Mouse (Mus musculus) urinary bladder, postnatal 4 days (tissue): Measurements from ENCODE around the gene Krtap19-9b.

ENCODE experiments used
- DNase-seq, 2 experiments: peaks; one replicate each; pipeline ENCODE4 v3.0.0; 2021 to 2022; ENCODE audit warnings: low spot score in 2 of 2

Gene Krtap19-9b

DNA sequence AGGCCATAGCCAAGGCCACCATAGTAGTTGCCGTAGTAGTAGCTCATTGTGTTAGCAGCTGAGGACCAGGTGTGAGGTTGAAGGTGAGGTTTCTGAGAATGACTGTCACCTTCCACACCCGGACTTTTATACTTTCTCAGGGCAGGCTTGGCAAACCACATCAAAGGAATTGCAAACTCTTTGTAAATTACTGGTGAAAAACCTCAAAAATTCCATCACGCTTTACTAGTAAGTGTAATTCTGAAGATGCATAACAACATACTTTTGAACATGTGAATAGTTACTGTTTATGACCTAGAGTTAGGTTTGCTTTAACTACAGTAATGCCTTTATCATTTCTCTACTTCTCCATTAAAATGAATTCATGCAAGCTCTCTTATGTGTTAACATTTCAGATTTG is at the start of gene Krtap19-9b:
Krtap19-9b (minus strand) TSS at position 101 of the 400 bp plus-strand sequence.
- no peak for DNase-seq

GRCm38 (mm10) chr16:88962773-88963172 is 30.7 kb upstream of the Krtap19-9b start, which contains the start of gene Krtap16-3:
Krtap16-3 (minus strand) TSS chr16:88962873.
- DNase-seq = no peak

DNA sequence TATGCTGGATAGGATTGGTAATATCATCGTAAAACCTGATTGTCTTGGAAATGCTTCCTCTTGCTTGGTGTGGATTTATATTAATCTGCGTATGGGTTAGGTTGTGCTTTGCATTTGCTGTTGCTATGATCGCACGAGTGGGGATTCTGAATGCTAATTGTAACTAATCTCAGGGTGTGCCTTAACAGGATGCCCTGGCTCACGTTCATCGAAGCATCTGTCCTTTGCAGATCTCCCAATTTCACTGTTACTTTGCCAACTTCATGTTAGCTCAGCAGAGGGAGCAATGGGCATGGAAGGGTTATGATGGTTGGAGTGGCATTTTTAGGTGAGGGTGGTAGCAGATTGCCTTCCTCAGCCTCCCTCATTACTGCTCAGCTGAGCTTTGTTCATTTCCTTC is 9.0 kb upstream of the Krtap19-9b start:
- DNase-seq = no peak

DNA sequence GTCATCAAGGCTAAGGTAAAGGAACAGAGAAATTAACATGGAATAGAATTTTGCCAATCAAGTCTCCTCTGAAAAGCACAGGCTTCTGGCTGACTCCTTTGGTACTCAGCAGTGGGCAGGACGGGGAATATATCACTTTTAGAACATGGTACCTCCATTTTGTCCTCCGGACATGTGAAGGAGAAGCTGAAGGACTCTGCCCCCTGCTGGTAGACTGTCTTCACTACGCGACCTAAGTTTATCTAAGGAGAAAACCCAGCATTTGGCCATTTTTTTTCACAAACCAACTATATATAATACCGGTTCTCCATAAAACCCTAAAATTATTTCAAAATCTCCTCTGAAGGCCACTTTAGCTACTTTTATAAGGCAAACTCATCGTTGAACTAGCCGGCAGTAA is 6.2 kb upstream of the Krtap19-9b start:
- no peak for DNase-seq

DNA sequence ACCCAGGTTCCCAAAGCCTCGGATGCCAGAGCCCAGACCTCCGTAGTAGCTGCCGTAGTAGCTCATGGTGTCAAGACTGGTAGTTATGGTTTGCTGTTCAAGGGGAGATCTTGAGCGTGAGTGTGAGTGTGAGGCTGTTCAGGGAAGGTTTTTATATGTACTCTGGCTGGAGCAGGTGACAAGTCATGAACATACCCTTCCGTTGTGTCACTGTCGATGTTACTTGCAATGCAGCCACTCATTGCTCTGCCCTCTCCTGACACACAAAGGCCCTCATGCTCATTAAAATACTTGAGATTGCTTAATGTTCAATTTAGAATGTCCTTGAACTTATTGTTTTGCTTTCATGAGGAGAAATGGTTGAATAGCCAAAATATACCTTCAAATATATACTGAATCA is 35.7 kb downstream of the Krtap19-9b start, which contains the start of gene Krtap19-5:
Krtap19-5 (minus strand) TSS at position 101 of the 400 bp plus-strand sequence.
- no peak for DNase-seq

DNA sequence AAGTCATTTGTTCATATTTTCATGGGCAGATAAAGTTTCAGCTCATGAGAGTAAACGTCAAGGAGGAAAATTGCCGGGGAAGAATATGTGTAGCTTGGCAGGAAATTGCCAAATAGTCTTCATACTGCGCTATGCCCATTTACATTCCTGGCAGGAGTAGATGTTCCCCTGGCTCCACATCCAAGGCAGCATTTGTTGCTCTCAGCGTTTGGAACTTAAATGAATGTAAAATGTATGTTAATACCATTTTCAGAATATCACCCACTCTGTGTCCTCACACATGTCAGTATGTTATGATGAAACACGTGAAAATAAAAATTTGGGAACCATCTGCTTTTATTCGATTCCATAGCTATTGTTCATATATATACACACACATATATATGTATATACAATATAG is 45.2 kb downstream of the Krtap19-9b start:
- DNase-seq = no peak

DNA sequence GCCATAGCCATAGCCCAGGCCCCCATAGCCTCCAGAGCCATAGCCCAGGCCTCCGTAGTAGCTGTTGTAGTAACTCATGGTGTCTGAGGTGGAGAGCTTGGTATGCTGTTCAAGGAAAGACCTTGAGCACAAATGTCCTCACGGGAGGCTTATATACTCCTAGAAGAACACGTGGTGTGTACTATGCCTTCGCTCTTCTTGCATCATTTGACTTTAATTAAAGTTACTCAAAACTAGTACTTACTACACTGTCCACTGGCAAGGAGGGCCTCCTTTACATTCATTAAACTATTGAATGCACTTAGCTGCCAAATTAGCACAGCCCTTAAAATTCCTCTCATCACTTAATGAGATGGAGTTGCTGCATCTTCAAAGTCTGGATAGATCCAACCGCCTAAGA is 47.1 kb downstream of the Krtap19-9b start, which contains the start of gene Krtap19-4:
Krtap19-4 (minus strand) TSS at position 101 of the 400 bp plus-strand sequence.
- DNase-seq = no peak
